Mouse (Mus musculus): ENCODE measurements around the gene Nrbp1.

- TF ChIP-seq USF2 (conservative IDR thresholded peaks at IDR 0.05; ENCODE audit: low read depth, low read length) (no peak), CTCF (conservative IDR thresholded peaks at IDR 0.05 in 1 of 2, IDR thresholded peaks at IDR 0.05 in 1 of 2; ENCODE audit: low read depth in 2 of 2, low read length in 2 of 2) (no peak)
These were observed 13.1 kb downstream of the Nrbp1 start for GRCm38 (mm10) chr5:31253806-31254205.
